Mouse (Mus musculus): ENCODE results near the gene Dcaf7. TPM values are rescaled to one million over a fixed set of nuclear protein-coding genes. Genes with fewer than 3 reads are reported as not detected.

Dcaf7 gene
- polyA plus RNA-seq, 1 experiment from 2014 or later, result 43.1 TPM

GRCm38 (mm10) chr11:106033491-106033919 lies 3.2 kb upstream of the Dcaf7 start:
- H3K27ac ChIP-seq, result peak overlapping the region; percentile 89
- WGBS, result 30% methylated on average over 11 of the region's 11 CpGs
- no peaks in the 10 kb centered on the region for H3K27me3 ChIP-seq (ENCODE audit: insufficient read depth, low read length)
- no peaks in the 10 kb centered on the region for H3K9me3 ChIP-seq (replicated peaks; ENCODE audit: low read length)
- peak overlapping the region; percentile 19; the same call in 1 of the 2 replicates for H3K9ac ChIP-seq (ENCODE audit: low read depth, low read length)
- DNase-seq (ENCODE audit: low spot score) (peak; percentile 75), ATAC-seq (replicated peaks; ENCODE audit: low FRiP score, low read depth) (peak; percentile 54)
- H3K4me1 ChIP-seq (replicated peaks; ENCODE audit: insufficient read depth, low read length), result peaks cover 6% of the 10 kb centered on the region; the same call in 1 of the 2 replicates
- no peaks in the 10 kb centered on the region for H3K36me3 ChIP-seq (ENCODE audit: insufficient read depth, low read length)
- H3K4me2 ChIP-seq (ENCODE audit: low read length), result peak overlapping the region; percentile 43
- H3K4me3 ChIP-seq (replicated peaks; ENCODE audit: low read depth, low read length), result no peak overlapping the region
- peak; percentile 28; the same call in 1 of the 2 replicates for TF ChIP-seq CTCF (IDR thresholded peaks at IDR 0.05; ENCODE audit: low read depth)

DNA sequence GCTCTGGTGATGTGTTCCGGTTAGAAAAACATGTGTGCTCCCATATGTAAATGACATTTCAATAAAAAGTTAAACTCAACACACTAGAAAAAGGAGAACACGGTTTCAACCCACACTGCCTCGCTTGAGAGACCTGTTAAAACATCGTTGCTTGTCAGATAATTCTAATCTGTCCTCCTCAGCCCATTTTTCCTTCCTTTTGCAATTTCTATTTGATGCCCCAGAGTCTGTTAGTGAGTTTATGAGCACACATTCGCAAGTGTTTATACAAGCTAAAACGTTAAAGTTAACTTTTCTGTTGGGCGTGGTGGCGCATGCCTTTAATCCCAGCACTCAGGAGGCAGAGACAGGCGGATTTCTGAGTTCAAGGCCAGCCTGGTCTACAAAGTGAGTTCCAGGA lies 1.7 kb upstream of the Dcaf7 start:
- Histone ChIP-seq H3K27me3 (ENCODE audit: insufficient read depth, low read length) (no peaks in the 10 kb centered on the region), H3K9me3 (replicated peaks; ENCODE audit: low read length) (no peaks in the 10 kb centered on the region), H3K36me3 (ENCODE audit: insufficient read depth, low read length) (no peaks in the 10 kb centered on the region), H3K4me2 (ENCODE audit: low read length) (no peak overlapping the region), H3K4me1 (replicated peaks; ENCODE audit: insufficient read depth, low read length) (peaks cover 10% of the 10 kb centered on the region; the same call in 1 of the 2 replicates), H3K27ac (no peak overlapping the region), H3K9ac (ENCODE audit: low read depth, low read length) (no peak overlapping the region), H3K4me3 (replicated peaks; ENCODE audit: low read depth, low read length) (no peak overlapping the region)
- TF ChIP-seq CTCF (IDR thresholded peaks at IDR 0.05; ENCODE audit: low read depth), result no peak
- 85% methylated on average over 9 of the region's 9 CpGs for WGBS
- no peak for DNase-seq (ENCODE audit: low spot score)
- no peak for ATAC-seq (replicated peaks; ENCODE audit: low FRiP score, low read depth)

DNA sequence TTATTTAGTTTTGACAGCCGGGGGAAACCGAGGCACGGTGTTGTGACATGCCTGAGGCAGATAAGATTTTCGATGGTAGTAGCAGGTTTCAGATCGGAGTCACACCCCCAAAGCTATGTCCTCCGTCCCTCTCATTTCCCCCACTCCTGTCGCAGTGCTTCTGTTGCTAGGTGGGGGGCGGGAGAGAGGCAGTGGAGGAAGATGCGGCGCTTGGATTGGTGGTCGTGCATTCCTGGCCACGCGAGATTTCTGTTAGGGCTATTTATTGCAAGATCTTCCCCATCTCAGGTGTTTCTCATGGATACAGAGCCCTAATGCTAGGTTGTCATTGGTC lies 713 bp downstream of the Dcaf7 start:
- ATAC-seq (replicated peaks; ENCODE audit: low FRiP score, low read depth), result peak; percentile 11
- Histone ChIP-seq H3K36me3 (ENCODE audit: insufficient read depth, low read length) (no peaks in the 10 kb centered on the region), H3K9ac (ENCODE audit: low read depth, low read length) (peak overlapping the region; percentile 89), H3K27ac (peak overlapping the region; percentile 97), H3K4me3 (replicated peaks; ENCODE audit: low read depth, low read length) (peak overlapping the region; percentile 93), H3K4me1 (replicated peaks; ENCODE audit: insufficient read depth, low read length) (peaks cover 10% of the 10 kb centered on the region; the same call in 1 of the 2 replicates), H3K9me3 (replicated peaks; ENCODE audit: low read length) (no peaks in the 10 kb centered on the region), H3K4me2 (ENCODE audit: low read length) (peak overlapping the region; percentile 66), H3K27me3 (ENCODE audit: insufficient read depth, low read length) (no peaks in the 10 kb centered on the region)
- 0% methylated on average over 13 of the region's 13 CpGs for WGBS
- TF ChIP-seq CTCF (IDR thresholded peaks at IDR 0.05; ENCODE audit: low read depth), result peak; percentile 25; the same call in 1 of the 2 replicates
- peak; percentile 94 for DNase-seq (ENCODE audit: low spot score)

GRCm38 (mm10) chr11:106044349-106044748 lies 7.7 kb downstream of the Dcaf7 start:
- no peaks in the 10 kb centered on the region for H3K4me1 ChIP-seq (replicated peaks; ENCODE audit: insufficient read depth, low read length)
- H3K9ac ChIP-seq (ENCODE audit: low read depth, low read length), result no peak overlapping the region
- no peak overlapping the region for H3K27ac ChIP-seq
- no peak overlapping the region for H3K4me3 ChIP-seq (replicated peaks; ENCODE audit: low read depth, low read length)
- no peak for DNase-seq (ENCODE audit: low spot score)
- ATAC-seq (replicated peaks; ENCODE audit: low FRiP score, low read depth), result no peak
- H3K27me3 ChIP-seq (ENCODE audit: insufficient read depth, low read length), result no peaks in the 10 kb centered on the region
- H3K36me3 ChIP-seq (ENCODE audit: insufficient read depth, low read length), result peaks cover 16% of the 10 kb centered on the region; the same call in 1 of the 2 replicates
- no peak overlapping the region for H3K4me2 ChIP-seq (ENCODE audit: low read length)
- no peak for TF ChIP-seq CTCF (IDR thresholded peaks at IDR 0.05; ENCODE audit: low read depth)
- H3K9me3 ChIP-seq (replicated peaks; ENCODE audit: low read length), result no peaks in the 10 kb centered on the region

- 97% methylated on average over 1 of the region's 1 CpGs for WGBS
- no peaks in the 10 kb centered on the region for H3K9me3 ChIP-seq (replicated peaks; ENCODE audit: low read length)
- no peak for ATAC-seq (replicated peaks; ENCODE audit: low FRiP score, low read depth)
- H3K27me3 ChIP-seq (ENCODE audit: insufficient read depth, low read length), result no peaks in the 10 kb centered on the region
- no peak overlapping the region for H3K4me2 ChIP-seq (ENCODE audit: low read length)
- DNase-seq (ENCODE audit: low spot score), result no peak
- TF ChIP-seq CTCF (IDR thresholded peaks at IDR 0.05; ENCODE audit: low read depth), result no peak
- no peak overlapping the region for H3K4me3 ChIP-seq (replicated peaks; ENCODE audit: low read depth, low read length)
- peaks cover 19% of the 10 kb centered on the region; the same call in 1 of the 2 replicates for H3K36me3 ChIP-seq (ENCODE audit: insufficient read depth, low read length)
- H3K4me1 ChIP-seq (replicated peaks; ENCODE audit: insufficient read depth, low read length), result no peaks in the 10 kb centered on the region
- H3K27ac ChIP-seq, result no peak overlapping the region
- no peak overlapping the region for H3K9ac ChIP-seq (ENCODE audit: low read depth, low read length)
These were observed 8.6 kb downstream of the Dcaf7 start for GRCm38 (mm10) chr11:106045256-106045655.

DNA sequence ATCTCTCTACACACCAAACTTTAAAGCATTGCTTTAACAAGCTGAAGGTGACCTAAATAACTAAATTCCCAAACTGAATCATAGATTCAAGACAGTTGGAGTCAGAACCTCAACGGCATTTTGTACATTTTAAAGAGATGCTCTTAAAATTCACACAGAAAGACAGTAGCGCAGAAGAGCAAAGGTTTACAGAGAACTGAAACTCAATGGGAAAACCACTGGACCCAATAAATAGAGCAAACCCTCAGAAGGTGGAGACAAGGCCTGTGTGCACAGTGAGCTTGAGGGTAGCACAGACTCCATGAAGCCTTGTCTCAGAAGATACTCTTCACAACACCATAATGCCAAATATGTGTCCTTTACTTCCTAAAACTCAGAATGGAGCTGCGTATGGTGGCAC lies 9.1 kb downstream of the Dcaf7 start:
- H3K4me1 ChIP-seq (replicated peaks; ENCODE audit: insufficient read depth, low read length), result no peaks in the 10 kb centered on the region

GRCm38 (mm10) chr11:106046584-106046983 lies 9.9 kb downstream of the Dcaf7 start:
- Histone ChIP-seq H3K9me3 (replicated peaks; ENCODE audit: low read length) (no peaks in the 10 kb centered on the region), H3K4me3 (replicated peaks; ENCODE audit: low read depth, low read length) (no peak overlapping the region), H3K36me3 (ENCODE audit: insufficient read depth, low read length) (peaks cover 27% of the 10 kb centered on the region; the same call in 1 of the 2 replicates), H3K27ac (no peak overlapping the region), H3K9ac (ENCODE audit: low read depth, low read length) (no peak overlapping the region), H3K27me3 (ENCODE audit: insufficient read depth, low read length) (no peaks in the 10 kb centered on the region), H3K4me2 (ENCODE audit: low read length) (no peak overlapping the region), H3K4me1 (replicated peaks; ENCODE audit: insufficient read depth, low read length) (no peaks in the 10 kb centered on the region)
- 83% methylated on average over 9 of the region's 9 CpGs for WGBS
- no peak for TF ChIP-seq CTCF (IDR thresholded peaks at IDR 0.05; ENCODE audit: low read depth)
- DNase-seq (ENCODE audit: low spot score) (no peak), ATAC-seq (replicated peaks; ENCODE audit: low FRiP score, low read depth) (no peak)

More for the DNA sequence above, 9.1 kb downstream of the Dcaf7 start:
- no peak overlapping the region for H3K27ac ChIP-seq
- DNase-seq (ENCODE audit: low spot score) (no peak), ATAC-seq (replicated peaks; ENCODE audit: low FRiP score, low read depth) (no peak)
- 94% methylated on average over 3 of the region's 3 CpGs for WGBS
- H3K36me3 ChIP-seq (ENCODE audit: insufficient read depth, low read length), result peaks cover 20% of the 10 kb centered on the region; the same call in 1 of the 2 replicates
- no peak overlapping the region for H3K4me3 ChIP-seq (replicated peaks; ENCODE audit: low read depth, low read length)
- H3K9ac ChIP-seq (ENCODE audit: low read depth, low read length), result no peak overlapping the region
- H3K27me3 ChIP-seq (ENCODE audit: insufficient read depth, low read length), result no peaks in the 10 kb centered on the region
- H3K4me2 ChIP-seq (ENCODE audit: low read length), result no peak overlapping the region
- TF ChIP-seq CTCF (IDR thresholded peaks at IDR 0.05; ENCODE audit: low read depth), result no peak
- H3K9me3 ChIP-seq (replicated peaks; ENCODE audit: low read length), result no peaks in the 10 kb centered on the region
